ENCODE assay signal across 8 mouse cellular contexts in the genomic region with DNA sequence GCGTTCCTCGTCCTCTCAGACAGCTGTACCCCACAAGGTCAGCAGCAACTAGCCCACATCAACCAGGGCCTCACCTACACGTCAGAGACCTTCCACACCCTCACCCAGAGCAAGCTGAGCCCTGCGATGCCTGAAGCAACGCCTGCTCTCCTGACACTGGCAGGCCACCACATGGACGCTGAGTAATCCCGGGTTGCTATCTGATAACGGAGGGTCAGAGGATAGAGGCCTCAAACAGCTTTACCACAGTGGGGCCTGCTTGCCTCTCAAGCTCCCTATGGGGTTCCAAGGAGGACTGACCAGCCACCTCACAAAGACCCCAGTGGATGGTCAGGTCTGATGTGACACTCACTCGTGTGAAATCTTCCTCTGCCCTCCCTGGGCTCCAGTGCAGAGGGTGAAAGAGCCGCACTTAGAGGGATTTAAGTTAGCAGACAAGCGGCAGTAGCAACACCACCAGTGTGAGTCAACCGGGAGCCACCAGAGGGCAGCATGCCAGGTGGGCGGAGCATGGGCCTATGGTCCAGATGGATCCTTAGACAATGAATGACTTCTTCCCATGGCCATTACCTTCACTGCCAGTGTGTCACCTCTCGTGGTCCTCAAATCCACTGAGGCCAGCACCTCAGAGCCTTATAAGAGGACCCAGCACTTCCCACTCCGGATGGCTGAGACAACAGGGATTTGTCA. TPM values are rescaled to one million over a fixed set of nuclear protein-coding genes. Genes with fewer than 3 reads are reported as not detected.
A peak's percentile ranks its signal among the peaks of the same experiment; 100 is the strongest.
DNase-seq lines count a peak whose midpoint lies in the region; ATAC-seq and TF ChIP-seq lines count a peak whose summit lies in the region.

No protein-coding gene starts in this region.

- peaks cover 99% of the 10 kb centered on the region for H3K36me3 ChIP-seq in E14TG2a.4 (ENCODE audit: insufficient read depth, low read length)
- H3K36me3 ChIP-seq in forebrain, embryonic 16.5 days (ENCODE audit: control insufficient read depth, insufficient read depth): peaks cover 30% of the 10 kb centered on the region
- H3K36me3 ChIP-seq in intestine, postnatal 0 days (ENCODE audit: control insufficient read depth, insufficient read depth): peaks cover 75% of the 10 kb centered on the region
- H3K36me3 ChIP-seq in liver, embryonic 13.5 days: peaks cover 88% of the 10 kb centered on the region

- ATAC-seq in forebrain, embryonic 16.5 days: peak; percentile 26; the same call in 1 of the 2 replicates
- ATAC-seq in intestine, postnatal 0 days: peak; percentile 26; the same call in 1 of the 2 replicates
- peak; percentile 45; the same call in 1 of the 2 replicates for ATAC-seq in liver, embryonic 13.5 days (ENCODE audit: low read depth)

- peaks cover 91% of the 10 kb centered on the region for H3K4me1 ChIP-seq in E14TG2a.4 (replicated peaks; ENCODE audit: low read depth, low read length)
- H3K4me1 ChIP-seq in forebrain, embryonic 16.5 days (replicated peaks; ENCODE audit: control insufficient read depth, insufficient read depth, low read length): peaks cover 8% of the 10 kb centered on the region
- H3K4me1 ChIP-seq in intestine, postnatal 0 days (replicated peaks; ENCODE audit: control insufficient read depth, insufficient read depth, low read length): 0 out of 2 replicates have a peak, but pooled peaks cover 3% of the 10 kb centered on the region
- peaks cover 5% of the 10 kb centered on the region; the same call in 1 of the 2 replicates for H3K4me1 ChIP-seq in liver, embryonic 13.5 days (replicated peaks)

- H3K27me3 ChIP-seq in E14TG2a.4 (ENCODE audit: insufficient read depth, low read length): no peaks in the 10 kb centered on the region
- H3K27me3 ChIP-seq in forebrain, embryonic 16.5 days (replicated peaks; ENCODE audit: control insufficient read depth, insufficient read depth, low read length): no peaks in the 10 kb centered on the region
- H3K27me3 ChIP-seq in intestine, postnatal 0 days (replicated peaks; ENCODE audit: control insufficient read depth, insufficient read depth, low read length): no peaks in the 10 kb centered on the region
- H3K27me3 ChIP-seq in liver, embryonic 13.5 days: no peaks in the 10 kb centered on the region

- H3K4me3 ChIP-seq in E14TG2a.4 (replicated peaks; ENCODE audit: low read length): peak overlapping the region; percentile 17; the same call in 1 of the 2 replicates
- no peak overlapping the region for H3K4me3 ChIP-seq in forebrain, embryonic 16.5 days (replicated peaks; ENCODE audit: low read length)
- no peak overlapping the region for H3K4me3 ChIP-seq in intestine, postnatal 0 days (ENCODE audit: low read depth, low read length)
- no peak overlapping the region for H3K4me3 ChIP-seq in liver, embryonic 13.5 days (replicated peaks)

- H3K9me3 ChIP-seq in E14TG2a.4 (ENCODE audit: low read length): no peaks in the 10 kb centered on the region
- H3K9me3 ChIP-seq in forebrain, embryonic 16.5 days (ENCODE audit: control insufficient read depth, low read length): no peaks in the 10 kb centered on the region
- H3K9me3 ChIP-seq in intestine, postnatal 0 days (ENCODE audit: control insufficient read depth): no peaks in the 10 kb centered on the region
- H3K9me3 ChIP-seq in liver, embryonic 13.5 days (replicated peaks): no peaks in the 10 kb centered on the region

- WGBS in forebrain, embryonic 16.5 days: 69% methylated on average over 15 of the region's 15 CpGs
- 54% methylated on average over 15 of the region's 15 CpGs for WGBS in intestine, postnatal 0 days
- WGBS in liver, embryonic 13.5 days (ENCODE audit: insufficient replicate concordance): 48% methylated on average over 15 of the region's 15 CpGs

- peak; percentile 93 for DNase-seq in 3T3-L1 (ENCODE audit: low read depth, low spot score)
- peak; percentile 54 for DNase-seq in c-Kit-positive CD71-positive TER-119-negative erythroid progenitor cells, embryonic 14.5 days (ENCODE audit: low read depth)
- peak; percentile 51 for DNase-seq in liver, embryonic 13.5 days
- DNase-seq in ovary, postnatal 14 days (ENCODE audit: low spot score): peak; percentile 63
- DNase-seq in urinary bladder, postnatal 14 days (ENCODE audit: low spot score): peak; percentile 83

- H3K4me2 ChIP-seq in forebrain, embryonic 16.5 days (ENCODE audit: low read length): no peak overlapping the region
- no peak overlapping the region for H3K4me2 ChIP-seq in intestine, postnatal 0 days (replicated peaks; ENCODE audit: low read depth)
- H3K4me2 ChIP-seq in liver, embryonic 13.5 days: no peak overlapping the region

- TF ChIP-seq CTCF in E14TG2a.4 (conservative IDR thresholded peaks at IDR 0.05; ENCODE audit: low read length): peak; percentile 82
- TF ChIP-seq CTCF in intestine, postnatal 0 days (IDR thresholded peaks at IDR 0.05; ENCODE audit: low read depth): peak; percentile 87

- H3K27ac ChIP-seq in forebrain, embryonic 16.5 days (ENCODE audit: low read length): no peak overlapping the region
- H3K27ac ChIP-seq in intestine, postnatal 0 days (ENCODE audit: low read depth, low read length): no peak overlapping the region
- H3K27ac ChIP-seq in liver, embryonic 13.5 days: no peak overlapping the region

- H3K9ac ChIP-seq in forebrain, embryonic 16.5 days (replicated peaks; ENCODE audit: low read depth, low read length): no peak overlapping the region
- H3K9ac ChIP-seq in intestine, postnatal 0 days (ENCODE audit: low read depth, low read length): no peak overlapping the region
- H3K9ac ChIP-seq in liver, embryonic 13.5 days: no peak overlapping the region

RNA-seq across cellular contexts. Expression of a gene that starts 12.0 kb away (rescaled TPM):
- 37.3 and 43.5 TPM in 2 replicates for polyA plus RNA-seq in forebrain, embryonic 16.5 days (2015; fragmentation: Nextera tagmentation; extraction: Ambion mirVana)
- polyA plus RNA-seq in intestine, postnatal 0 days (2015; fragmentation: Nextera tagmentation; extraction: Ambion mirVana): 8.7 and 9.6 TPM in 2 replicates
- polyA plus RNA-seq in liver, embryonic 13.5 days (2015; fragmentation: Nextera tagmentation; extraction: Ambion mirVana): 6.9 and 8.4 TPM in 2 replicates

RNA-seq across cellular contexts. Expression of a gene that starts 23.4 kb away (rescaled TPM):
- 19.5 and 21.0 TPM in 2 replicates for polyA plus RNA-seq in forebrain, embryonic 16.5 days (2015; fragmentation: Nextera tagmentation; extraction: Ambion mirVana)
- 2.5 TPM in 2 replicates for polyA plus RNA-seq in intestine, postnatal 0 days (2015; fragmentation: Nextera tagmentation; extraction: Ambion mirVana)
- polyA plus RNA-seq in liver, embryonic 13.5 days (2015; fragmentation: Nextera tagmentation; extraction: Ambion mirVana): 5.6 and 6.4 TPM in 2 replicates

RNA-seq across cellular contexts. Expression of a gene that starts 48.3 kb away (rescaled TPM):
- polyA plus RNA-seq in forebrain, embryonic 16.5 days (2015; fragmentation: Nextera tagmentation; extraction: Ambion mirVana): 22.4 and 22.7 TPM in 2 replicates
- polyA plus RNA-seq in intestine, postnatal 0 days (2015; fragmentation: Nextera tagmentation; extraction: Ambion mirVana): 8.3 and 8.4 TPM in 2 replicates
- polyA plus RNA-seq in liver, embryonic 13.5 days (2015; fragmentation: Nextera tagmentation; extraction: Ambion mirVana): 13.4 and 14.1 TPM in 2 replicates
